Mouse (Mus musculus) monocyte, adult 2 months (primary cell): ENCODE measurements around the gene Coro1c.

Experiments used
- DNase-seq, 2 experiments: peaks; one replicate each; pipeline ENCODE4 v3.0.0; 2022; ENCODE audit warnings: low spot score in 2 of 2, low read depth in 1 of 2

The Coro1c gene

DNA sequence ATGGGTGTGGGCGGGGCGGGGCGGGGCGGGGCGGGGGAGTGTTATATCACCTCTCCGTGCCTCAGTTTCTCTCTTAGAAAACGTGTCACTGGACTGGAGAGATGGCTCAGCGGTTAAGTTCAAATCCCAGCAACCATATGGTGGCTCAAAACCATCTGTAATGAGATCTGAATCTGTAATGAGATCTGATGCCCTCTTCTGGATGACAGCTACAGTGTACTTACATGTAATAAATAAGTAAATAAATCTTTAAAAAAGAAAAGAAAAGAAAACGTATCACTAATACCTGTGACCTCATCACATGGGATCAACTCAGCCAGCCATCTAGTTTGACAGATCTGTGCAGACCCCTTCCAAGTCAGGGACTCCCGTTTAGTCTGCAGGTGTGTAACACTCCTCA lies 21.0 kb upstream of the Coro1c start:
- DNase-seq, result no peak

DNA sequence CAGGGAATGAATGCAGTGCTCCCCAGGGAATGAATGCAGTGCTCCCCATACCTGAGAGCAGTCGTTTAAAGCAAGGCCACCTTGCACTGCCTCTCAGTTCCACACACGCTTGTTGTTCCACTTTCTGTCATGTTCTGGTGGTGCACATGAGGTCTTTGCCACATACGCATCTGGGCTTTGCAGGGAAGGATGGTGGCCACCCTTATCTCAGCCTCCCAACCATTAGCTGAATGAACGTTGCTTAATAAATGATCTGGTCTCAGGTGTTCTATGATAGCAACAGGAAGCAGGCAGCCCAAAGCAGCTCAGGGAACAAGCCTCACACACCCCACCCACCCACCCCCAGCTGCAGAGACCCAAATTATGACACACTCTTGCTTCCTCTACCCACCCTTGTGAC lies 16.1 kb upstream of the Coro1c start:
- no peak for DNase-seq

DNA sequence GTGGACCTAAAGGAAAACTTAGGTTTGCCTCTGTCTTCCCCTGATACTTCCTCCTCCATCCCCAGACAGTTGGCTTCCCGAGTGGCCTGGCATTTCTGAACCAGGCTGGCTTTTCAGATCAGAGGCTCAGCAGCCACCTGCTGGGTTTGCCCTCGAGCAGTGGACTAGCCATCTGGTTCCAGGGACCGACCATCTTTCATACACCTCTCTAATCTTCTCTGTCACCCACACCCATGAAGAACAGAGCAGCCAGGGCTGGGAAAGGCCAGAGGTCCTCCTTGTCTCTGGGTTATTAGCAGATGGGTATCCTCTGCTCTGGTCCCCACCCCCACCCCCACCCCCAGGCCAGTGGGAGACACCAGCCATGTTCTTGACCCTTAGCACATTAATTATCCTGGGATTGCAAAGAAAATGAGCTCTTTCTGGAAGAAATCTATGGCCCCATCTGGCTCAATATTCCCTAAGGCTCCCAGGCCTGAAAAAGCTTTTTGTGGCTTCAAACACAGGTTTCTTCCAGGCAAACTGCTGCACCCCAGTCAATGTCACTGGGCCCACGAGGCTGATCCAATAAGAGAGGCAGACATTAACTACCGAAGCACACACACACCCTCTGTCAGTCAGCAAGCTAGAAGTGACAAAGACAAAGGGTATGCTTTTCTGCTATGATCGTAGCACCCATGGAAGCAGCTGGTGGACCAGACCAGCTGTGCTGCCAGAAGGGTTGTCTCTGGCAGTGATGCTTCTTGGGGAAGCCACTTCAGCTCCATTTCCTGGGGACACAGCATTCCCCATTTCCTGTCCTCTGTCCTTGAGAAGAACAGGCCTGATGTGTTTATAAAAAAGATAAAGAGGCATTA lies 13.0 kb upstream of the Coro1c start:
- no peak for DNase-seq

DNA sequence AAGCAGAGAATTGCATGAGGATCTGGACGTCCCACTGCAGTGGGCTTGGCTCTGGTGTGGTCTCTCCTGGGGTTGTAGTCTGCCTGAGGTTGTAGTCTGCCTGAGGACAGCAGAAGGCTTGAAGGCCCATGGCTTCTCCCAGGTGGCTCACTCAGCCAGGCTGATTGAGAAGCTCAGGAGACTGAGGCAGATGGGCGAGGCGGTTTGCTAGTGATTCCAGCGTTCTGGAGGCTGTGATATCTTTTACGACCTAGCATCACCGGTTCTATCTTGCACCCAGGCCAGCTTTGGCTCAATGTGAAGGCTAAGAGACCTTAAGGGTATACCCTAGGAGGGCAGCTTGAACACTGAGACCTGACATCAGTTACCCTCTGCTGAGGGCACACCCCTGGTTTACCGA lies 10.5 kb upstream of the Coro1c start:
- DNase-seq, result no peak

DNA sequence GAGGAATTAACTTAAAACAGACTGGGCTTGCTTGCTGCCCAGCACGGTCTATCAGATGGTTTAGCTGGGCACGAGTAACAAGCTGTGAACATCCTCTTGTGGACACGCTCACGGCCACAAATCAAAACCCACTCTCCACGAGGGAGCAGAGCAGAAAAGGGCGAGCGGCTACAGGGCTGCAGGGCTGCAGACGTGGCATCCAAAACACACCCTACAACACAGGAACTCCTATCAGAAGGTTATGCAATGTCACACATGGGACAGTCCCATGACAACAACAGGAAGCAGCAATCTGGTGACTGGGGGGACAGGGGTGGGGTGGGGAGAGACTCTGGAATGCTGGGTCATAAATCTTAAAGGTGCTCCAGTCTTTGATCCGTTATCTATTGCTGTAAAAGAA lies 10.1 kb upstream of the Coro1c start:
- peak; percentile 45 to 68 for DNase-seq

DNA sequence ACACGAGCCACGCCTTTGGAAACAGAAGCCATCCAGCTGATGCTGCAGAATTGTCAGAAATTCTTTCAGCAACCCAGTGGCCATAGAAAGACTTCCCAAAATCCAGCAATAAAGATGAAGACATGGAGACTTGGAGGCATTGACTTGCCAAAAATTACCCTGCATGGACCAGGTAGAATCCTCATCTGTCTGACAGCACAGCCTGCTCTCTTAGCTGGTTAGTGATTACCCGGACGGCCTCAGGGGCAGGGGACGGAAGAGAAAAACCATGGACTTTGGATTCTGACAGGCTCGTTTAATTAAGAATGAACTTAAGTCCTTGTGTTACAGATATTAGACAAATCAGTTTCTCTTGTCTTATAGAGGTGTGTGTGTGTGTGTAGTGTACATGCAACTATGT lies 2.1 kb upstream of the Coro1c start:
- DNase-seq, result no peak

DNA sequence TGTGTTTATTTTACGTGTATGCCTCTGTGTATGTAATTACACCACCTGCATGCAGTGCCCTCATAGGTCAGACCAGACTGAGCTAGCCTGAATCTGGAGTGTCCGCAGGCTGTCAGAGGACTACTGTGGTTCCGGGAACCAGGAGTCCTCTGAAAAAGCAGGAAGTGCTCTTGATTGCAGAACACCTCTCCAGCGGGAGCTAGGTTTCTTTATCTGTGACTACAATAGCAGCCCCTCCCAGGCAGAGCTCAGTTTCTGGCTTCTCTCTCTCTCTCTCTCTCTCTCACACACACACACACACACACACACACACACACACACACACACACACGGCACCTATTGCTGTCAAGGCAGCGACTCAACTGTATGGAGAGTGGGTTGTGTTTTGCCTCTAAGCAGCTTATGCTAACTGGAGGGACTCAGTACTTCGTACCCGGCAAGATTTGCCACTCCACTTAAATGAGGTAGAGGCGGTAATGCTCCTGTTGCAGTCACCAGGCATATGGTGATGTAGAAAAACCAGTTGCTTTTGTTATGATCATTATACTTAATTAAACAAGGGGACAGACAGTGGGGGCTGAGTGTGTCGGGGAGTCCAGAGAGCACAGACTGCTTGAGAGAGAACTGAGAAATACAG lies 1.6 kb upstream of the Coro1c start:
- no peak for DNase-seq

DNA sequence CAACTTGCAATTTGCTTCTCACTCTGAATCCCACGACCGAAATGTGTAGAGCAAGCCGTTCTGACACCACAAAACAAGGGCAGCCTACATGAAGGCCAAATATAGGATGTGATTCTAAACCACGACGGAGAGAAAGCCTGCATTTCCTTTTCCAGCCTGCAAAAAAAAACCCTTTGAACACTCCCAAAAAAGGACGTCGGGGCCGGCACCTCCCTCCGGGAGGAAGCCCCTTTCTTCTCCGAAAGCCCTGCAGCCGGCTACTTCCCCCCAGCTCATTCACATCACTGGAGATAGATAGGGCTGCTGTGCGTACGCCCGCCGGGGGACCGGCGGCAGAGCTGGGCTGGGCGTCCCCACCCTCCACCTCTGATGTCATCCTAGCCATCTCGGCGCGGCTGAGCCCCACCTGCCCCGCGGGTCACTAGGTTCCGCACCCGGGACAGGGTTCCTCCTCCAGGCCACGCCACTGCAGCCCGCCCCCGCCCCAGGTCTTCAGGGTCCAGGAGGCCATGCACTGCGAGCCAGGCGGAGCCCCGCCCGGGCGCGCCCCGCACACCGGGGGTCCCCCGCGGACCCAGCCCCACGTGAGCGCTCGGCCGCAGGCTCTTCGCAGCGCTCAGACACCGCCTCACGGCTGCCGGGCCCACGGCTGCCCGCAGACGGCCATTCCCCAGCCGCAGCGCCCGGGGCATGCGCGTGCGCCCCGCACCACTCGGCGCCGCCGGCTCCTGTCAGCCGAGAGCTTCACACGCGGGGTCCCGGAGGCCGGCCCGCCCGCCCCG lies 581 bp downstream of the Coro1c start:
- DNase-seq, result peak; percentile 71 to 79

DNA sequence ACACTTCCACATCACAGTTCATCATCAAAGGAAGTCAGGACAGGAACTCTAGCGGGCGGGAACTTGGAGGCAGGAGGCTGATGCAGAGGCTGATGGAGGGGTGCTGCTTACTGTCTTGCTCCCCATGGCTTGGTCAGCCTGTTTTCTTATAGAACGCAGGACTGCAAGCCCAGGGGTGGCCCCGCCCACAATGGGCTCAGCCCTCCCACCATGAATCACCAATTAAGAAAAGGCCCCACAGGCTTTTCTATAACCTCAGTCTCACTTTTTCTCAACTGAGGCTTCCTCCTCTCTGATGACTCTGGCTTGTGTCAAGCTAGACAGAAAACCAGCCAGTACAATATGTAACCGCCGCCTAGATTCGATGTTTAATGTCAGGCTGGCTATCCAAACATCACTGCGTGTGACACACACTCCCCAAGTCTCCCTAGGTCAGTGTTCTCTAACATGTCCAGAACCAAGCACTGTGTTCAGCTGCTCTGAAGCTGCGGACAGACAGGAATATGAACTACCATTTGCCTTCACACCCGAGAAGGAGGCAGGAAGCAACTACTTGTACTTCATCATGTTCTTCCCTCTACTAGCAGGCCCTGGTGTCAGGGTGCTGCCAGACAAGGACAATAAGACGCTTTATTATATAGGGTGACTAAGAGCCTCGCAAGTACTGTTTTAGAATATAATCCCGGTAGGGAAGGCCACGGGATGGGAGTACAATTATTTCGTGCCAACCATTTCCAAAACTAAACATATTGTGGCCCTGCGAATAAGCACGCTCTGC lies 1.4 kb downstream of the Coro1c start:
- DNase-seq, result peak; percentile 41 to 62

DNA sequence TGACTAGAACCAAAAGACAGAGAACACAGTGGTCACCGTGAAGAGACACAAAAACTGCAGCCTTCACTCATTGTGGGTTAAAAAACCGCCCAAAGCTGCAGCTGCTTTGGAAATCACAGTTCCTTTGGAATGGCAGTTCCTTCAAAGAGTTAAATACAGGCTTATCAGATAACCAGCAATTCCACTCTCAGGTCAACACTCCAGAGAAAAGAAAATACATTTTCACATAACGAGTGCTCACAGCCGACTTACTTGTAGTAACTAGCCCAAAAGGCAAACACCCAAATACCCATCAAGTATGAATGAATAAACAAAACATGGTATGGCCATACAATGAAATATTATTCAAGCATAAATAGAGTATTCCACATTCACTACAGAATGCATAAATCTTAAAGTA lies 3.6 kb downstream of the Coro1c start:
- DNase-seq, result no peak

DNA sequence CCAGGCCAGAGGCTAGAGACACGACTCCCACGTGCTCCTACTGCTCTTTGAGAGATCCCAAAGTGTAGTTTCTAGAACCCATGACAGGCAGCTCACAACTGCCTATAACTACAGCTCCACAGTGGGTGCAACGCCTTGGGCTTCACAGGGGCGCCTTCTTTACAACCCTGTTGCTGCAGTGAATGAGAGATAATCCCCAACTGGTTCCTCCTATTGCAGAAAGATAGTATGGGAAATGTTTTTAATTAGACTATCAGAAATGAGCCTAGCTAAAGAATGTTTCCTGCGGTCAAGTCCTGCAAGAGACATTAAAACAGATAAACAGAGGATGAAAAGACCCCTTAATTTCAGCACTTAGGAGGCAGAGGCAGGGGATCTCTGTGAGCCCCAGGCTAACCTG lies 5.6 kb downstream of the Coro1c start:
- DNase-seq, result no peak

DNA sequence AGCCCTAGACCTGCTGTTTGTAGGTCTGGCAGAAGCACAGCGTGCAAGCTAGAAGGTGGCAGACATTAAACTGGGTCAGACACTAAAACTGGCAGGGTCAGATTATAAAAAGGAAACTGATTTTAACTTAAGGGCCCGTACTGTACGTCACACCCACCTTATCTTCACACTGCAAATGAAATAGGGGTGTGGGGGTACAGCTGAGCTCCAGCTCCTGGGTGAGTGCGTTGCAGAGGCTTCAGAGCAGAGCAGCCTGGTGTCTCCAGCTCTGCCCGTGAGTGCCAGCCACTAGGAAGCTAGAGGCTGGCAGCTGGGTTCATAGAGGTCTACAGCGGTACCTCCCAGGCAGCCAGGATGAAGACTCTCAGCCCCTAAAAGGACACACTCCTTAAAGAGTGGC lies 6.5 kb downstream of the Coro1c start:
- DNase-seq, result no peak

DNA sequence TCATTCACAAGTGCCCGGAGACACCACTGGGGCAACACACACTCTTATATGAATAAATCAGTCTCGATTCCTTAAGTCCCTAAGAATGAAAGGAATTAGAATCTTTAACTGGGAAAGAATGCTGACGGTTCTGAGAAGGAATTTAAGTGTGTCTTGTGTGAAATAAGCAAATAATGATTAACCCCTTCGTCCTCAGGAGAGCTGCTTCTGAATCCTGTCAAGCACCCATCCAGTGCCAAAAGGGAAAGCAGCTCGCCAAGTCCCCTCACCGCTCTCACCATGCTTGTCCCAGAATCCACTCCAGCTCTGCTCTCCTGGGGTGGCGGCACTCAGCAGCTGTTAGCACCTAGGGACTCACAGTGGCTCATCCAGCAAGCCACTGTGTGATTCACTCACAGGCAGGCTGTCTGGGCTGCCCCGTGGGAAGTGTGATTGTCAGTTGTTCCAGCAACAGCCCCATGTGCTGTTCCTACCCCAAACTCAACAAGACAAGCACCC lies 7.4 kb downstream of the Coro1c start:
- no peak for DNase-seq

DNA sequence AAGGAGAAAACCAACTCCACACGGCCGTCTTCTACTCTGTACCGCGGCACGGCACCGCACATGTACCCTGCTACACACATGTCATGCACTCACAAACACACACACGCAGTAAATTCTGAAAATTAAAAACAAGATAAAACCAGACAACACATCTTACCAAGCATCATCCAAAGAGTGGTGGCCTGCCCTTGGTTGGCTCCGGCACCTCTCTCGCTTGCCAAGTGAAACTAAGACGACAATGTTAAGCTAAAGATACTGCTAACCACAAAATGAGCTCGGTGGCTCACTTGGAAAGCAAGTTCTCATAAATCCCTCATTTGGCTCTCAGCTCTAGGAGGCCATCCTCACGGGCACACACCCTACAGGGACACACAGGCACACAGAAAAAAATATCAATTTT lies 9.0 kb downstream of the Coro1c start:
- no peak for DNase-seq

DNA sequence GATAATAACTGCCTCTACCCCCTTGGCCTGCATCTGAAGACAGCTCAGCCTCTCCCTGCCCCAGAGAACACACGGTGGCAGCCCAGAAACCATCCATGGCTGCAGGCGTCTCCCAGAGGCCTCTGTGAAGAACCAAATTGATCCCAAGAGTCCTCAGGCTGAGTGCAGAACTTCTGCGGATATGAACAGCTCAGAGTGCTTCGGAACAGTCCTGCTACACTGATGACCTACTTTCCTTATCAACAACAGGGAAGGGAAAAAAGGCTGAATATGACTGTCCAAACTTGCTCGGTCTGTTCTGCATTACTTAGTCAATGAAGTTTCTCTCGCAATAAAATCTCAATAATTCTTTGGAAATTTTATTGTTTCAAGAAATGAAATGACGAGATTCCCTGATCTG lies 16.6 kb downstream of the Coro1c start:
- DNase-seq, result no peak

DNA sequence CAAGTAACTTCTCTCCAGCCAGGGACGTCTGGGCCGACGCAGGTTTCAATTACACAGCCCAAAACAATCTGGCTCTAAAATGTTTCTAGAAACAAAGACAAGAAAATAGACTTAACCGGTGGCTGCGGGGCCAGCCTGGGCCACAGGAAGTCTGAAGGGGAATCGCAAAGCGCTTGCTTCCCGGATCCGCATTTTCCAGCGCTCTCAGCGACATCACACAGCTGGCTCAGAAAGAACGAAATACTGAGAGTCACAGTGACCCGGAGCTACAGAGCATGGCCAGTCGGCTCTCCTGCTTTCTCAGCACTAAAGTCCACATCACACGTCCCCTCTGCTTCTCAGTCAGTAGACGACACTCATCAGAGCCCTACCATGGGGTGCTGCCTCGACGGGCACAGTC lies 17.7 kb downstream of the Coro1c start:
- DNase-seq, result no peak

DNA sequence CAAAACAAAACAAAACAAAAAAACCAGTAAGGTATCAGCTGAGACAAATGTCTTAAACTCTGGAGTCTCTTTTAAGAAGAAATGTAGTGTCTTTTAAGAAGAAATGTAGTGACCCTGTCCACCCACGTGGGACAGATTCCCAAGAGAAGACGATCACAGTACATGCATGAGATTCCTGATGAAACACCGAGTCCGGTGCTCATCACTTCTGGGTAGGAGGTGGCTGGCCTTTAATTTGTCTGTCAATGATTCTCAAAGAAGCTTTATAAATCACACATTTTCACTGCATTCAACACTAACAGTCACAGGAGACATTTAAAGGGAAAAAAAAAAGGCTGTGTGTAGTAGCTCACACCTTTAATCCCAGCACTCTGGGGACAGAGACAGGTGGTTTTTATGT lies 18.6 kb downstream of the Coro1c start:
- DNase-seq, result no peak

DNA sequence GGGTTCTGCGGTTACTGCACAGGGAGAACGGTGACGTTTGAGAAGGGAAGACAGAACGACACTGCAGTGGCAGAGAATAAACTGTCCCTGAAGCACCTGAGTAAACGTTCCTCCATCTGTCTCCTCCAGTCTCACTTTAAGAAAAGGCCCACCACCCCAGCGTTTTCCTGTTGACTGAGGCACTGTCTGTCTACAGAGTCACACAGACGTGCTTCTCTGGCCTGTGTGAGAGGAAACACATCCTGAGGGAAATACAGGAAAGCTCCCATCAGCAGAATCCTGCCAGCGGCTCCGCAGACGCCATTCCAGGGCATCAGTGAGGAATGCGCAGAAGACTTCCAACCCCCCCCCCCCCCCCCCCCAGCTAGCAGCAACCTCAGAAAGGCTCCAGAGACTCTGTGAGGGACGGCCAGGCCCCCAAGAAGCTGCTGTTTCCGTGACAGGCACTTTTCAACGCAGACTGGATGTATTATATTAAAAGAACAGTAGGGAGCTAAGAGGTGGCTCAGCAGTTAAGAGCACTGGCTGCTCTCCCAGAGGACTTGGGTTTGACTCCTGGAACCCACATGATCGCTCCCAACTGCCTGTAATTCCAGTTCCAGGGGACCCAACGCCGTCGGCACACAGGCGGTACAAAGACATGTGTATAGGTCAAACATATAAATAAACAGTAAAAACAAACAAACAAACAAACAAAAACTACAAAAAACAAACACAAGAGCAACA lies 19.2 kb downstream of the Coro1c start:
- no peak for DNase-seq

DNA sequence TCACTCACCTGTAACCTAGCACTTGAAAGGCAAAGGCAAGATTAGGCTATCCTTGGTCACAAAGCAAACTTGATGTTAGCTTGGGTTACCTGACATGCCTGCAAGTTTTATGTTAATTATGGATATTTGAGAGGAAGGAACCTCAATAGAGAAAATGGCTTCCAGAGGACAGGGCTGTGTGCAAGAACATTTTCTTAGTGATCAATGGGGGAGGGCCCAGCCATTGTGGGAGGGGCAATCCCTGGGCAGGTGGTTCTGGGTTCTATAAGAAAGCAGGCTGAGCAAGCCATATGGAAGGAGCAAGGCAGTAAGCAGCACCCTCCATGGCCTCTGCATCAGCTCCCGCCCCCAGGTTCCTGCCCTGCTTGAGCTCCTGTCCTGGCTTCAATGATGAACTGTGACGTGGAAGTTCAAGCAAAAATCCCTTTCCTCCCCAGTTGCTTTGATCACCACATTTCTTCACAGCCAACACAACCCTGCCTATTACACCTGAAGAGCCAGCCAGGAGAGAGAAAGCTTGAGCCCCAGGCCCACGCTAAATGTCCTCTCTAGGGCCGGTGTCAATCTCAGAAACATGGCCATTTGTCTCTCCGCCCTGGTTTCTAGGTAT lies 20.3 kb downstream of the Coro1c start:
- no peak for DNase-seq

DNA sequence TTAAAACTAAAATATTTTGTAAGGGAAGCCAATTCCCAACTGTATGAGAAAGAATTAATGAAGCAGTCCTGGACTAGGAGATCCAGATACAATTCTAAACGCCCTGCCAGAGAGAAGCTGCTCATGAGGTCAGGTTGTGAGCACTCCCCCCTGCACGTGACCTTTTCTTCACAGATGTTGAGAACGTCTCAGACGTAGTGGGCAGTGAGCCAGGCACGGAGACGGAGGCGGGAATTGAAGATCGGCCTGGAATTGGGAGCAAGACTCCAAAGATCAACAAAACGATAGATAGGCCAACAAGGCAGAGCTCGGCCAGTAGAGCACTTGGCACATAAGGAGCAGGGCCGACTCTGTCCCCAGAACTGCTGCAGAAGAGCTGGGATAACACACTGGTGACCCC lies 21.4 kb downstream of the Coro1c start:
- no peak for DNase-seq
